Mouse (Mus musculus) brain, embryonic 14.5 days (tissue): ENCODE results near the gene Fads3.

Experiments
- CTCF ChIP-seq: fragments of 200-500 bp; IDR thresholded peaks from 2 replicates; pipeline ENCODE4 v1.5.1; 2012; ENCODE audit warnings: inconsistent platforms, mild to moderate bottlenecking, moderate library complexity, borderline replicate concordance; ENCODE audit not compliant: insufficient read depth, insufficient read length; ENCODE audit errors: extremely low read depth
- POLR2A ChIP-seq: fragments of 200-500 bp; IDR thresholded peaks from 2 replicates; pipeline ENCODE4 v1.6.1; 2012; ENCODE audit warnings: mild to moderate bottlenecking, inconsistent platforms, borderline replicate concordance; ENCODE audit not compliant: poor library complexity, insufficient read depth, insufficient read length, severe bottlenecking; ENCODE audit errors: extremely low read depth

DNA sequence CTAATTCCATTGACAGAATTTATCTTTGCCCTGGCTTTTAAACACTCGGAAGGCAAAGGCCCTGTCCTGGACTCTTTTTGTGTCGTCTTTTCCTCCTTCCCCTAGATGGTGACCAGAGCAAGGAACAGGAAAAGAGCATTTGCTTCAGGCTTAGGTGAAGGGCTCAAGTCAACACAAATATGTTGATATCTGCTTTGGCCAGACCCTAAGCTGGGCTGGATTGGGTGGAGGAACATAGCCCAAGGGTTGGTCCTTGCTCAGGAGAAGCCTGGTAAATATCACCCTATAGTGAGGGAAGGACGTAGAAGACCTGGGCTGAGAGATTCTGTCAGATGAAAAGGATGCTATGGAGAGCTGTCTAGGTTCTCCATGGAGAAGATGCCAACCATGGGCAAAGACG is 25.2 kb upstream of the Fads3 start:
- TF ChIP-seq POLR2A (no peak), CTCF (no peak)
